ENCODE assay signal across 13 mouse cellular contexts in genomic region chr9:101861596-101862471, GRCm38 (mm10). TPM values are rescaled to one million over a fixed set of nuclear protein-coding genes. Genes with fewer than 3 reads are reported as not detected.
A peak's percentile ranks its signal among the peaks of the same experiment; 100 is the strongest.
DNase-seq lines count a peak whose midpoint lies in the region; ATAC-seq lines count a peak whose summit lies in the region.
"Had no signal": no experiment of that assay in that cellular context is flagged by ENCODE, and none has a peak within 500 bp of the region (broad histone marks: within the 10 kb centered on the region; RNA-seq: fewer than 3 reads in every experiment).

Gene 9630041A04Rik, plus strand, starts transcription at chr9:101861841.

- peaks cover 19% of the 10 kb centered on the region for H3K4me1 ChIP-seq in kidney, embryonic 16.5 days (ENCODE audit: insufficient read depth, low read length)
- peaks cover 26% of the 10 kb centered on the region for H3K4me1 ChIP-seq in hindbrain, embryonic 10.5 days (replicated peaks)
- peaks cover 24% of the 10 kb centered on the region for H3K4me1 ChIP-seq in midbrain, embryonic 15.5 days

- no peaks in the 10 kb centered on the region for H3K27me3 ChIP-seq in kidney, embryonic 16.5 days (ENCODE audit: insufficient read depth, low read length)
- H3K27me3 ChIP-seq in hindbrain, embryonic 10.5 days (ENCODE audit: insufficient read depth, poor library complexity, severe bottlenecking), result no peaks in the 10 kb centered on the region
- H3K27me3 ChIP-seq in midbrain, embryonic 15.5 days (replicated peaks), result no peaks in the 10 kb centered on the region

- peak within 1 kb of the TSS; percentile 42 for H3K4me2 ChIP-seq in kidney, embryonic 16.5 days (replicated peaks; ENCODE audit: low read depth, low read length)
- H3K4me2 ChIP-seq in midbrain, embryonic 15.5 days, result peak within 1 kb of the TSS; percentile 19

- ATAC-seq in kidney, embryonic 16.5 days (ENCODE audit: low FRiP score, low TSS enrichment), result peak; percentile 39; the same call in 1 of the 2 replicates
- peak; percentile 56 for ATAC-seq in midbrain, embryonic 15.5 days (replicated peaks)

- H3K27ac ChIP-seq in kidney, embryonic 16.5 days (ENCODE audit: low read length), result peak within 1 kb of the TSS; percentile 25; the same call in 1 of the 2 replicates
- H3K27ac ChIP-seq in hindbrain, embryonic 10.5 days, result peak within 1 kb of the TSS; percentile 53
- H3K27ac ChIP-seq in midbrain, embryonic 15.5 days, result peak within 1 kb of the TSS; percentile 64

- no peaks in the 10 kb centered on the region; the same call in 1 of the 2 replicates for H3K9me3 ChIP-seq in kidney, embryonic 16.5 days (ENCODE audit: low read length)
- H3K9me3 ChIP-seq in hindbrain, embryonic 10.5 days, result no peaks in the 10 kb centered on the region
- no peaks in the 10 kb centered on the region for H3K9me3 ChIP-seq in midbrain, embryonic 15.5 days

- peak within 1 kb of the TSS; percentile 7; the same call in 1 of the 2 replicates for H3K4me3 ChIP-seq in kidney, embryonic 16.5 days (ENCODE audit: low read length)
- peak within 1 kb of the TSS; percentile 11; the same call in 1 of the 2 replicates for H3K4me3 ChIP-seq in hindbrain, embryonic 10.5 days
- H3K4me3 ChIP-seq in midbrain, embryonic 15.5 days, result no peak within 1 kb of the TSS

- H3K36me3 ChIP-seq in kidney, embryonic 16.5 days (ENCODE audit: insufficient read depth, low read length), result no peaks in the 10 kb centered on the region
- H3K36me3 ChIP-seq in hindbrain, embryonic 10.5 days, result no peaks in the 10 kb centered on the region
- H3K36me3 ChIP-seq in midbrain, embryonic 15.5 days (replicated peaks), result no peaks in the 10 kb centered on the region

- H3K9ac ChIP-seq in kidney, embryonic 16.5 days (replicated peaks; ENCODE audit: low read length), result 0 out of 2 replicates have a peak within 1 kb of the TSS, but pooled peaks have one; percentile 9
- H3K9ac ChIP-seq in midbrain, embryonic 15.5 days, result no peak within 1 kb of the TSS

- peak; percentile 18 for DNase-seq in cerebellum, adult 11-12 months
- DNase-seq in cerebellum, adult 11 months, result no peak
- DNase-seq in kidney, adult 11 months, result no peak
- DNase-seq in hindbrain, embryonic 10.5 days (ENCODE audit: low spot score), result no peak
- DNase-seq in adrenal gland, adult 8-10 months, result no peak
- DNase-seq in embryo, embryonic 9.5 days (ENCODE audit: extremely low spot score), result no peak

- 67% methylated on average over 15 of the region's 15 CpGs for WGBS in kidney, embryonic 16.5 days
- 79% methylated on average over 15 of the region's 15 CpGs for WGBS in hindbrain, embryonic 10.5 days
- 67% methylated on average over 15 of the region's 15 CpGs for WGBS in midbrain, embryonic 15.5 days

RNA-seq across cellular contexts. Expression of gene 9630041A04Rik, which starts in this region (rescaled TPM):
- not detected in 2 replicates for polyA plus RNA-seq in kidney, embryonic 16.5 days (2015; fragmentation: Nextera tagmentation; extraction: Ambion mirVana)
- polyA plus RNA-seq in hindbrain, embryonic 10.5 days (2016; fragmentation: Nextera tagmentation; extraction: Ambion mirVana), result 0.17 and 0.33 TPM in 2 replicates
- 0.66 and 1.4 TPM in 2 replicates for polyA plus RNA-seq in midbrain, embryonic 15.5 days (2015; fragmentation: Nextera tagmentation; extraction: Ambion mirVana)
- total RNA-seq in adrenal gland, adult 8-10 months (2022), result not detected
- total RNA-seq: adrenal gland, postnatal 14 days; megakaryocyte, adult 5-6 weeks; MEL had no signal
- polyA plus RNA-seq: limb, embryonic 11.5 days; stomach, embryonic 14.5 days had no signal

Comparison
In these comparisons a context has a peak if more than half of its experiments do, and no peak if none do; other contexts are left out.
1. Peak in ATAC-seq, H3K4me3 ChIP-seq, H3K27ac ChIP-seq, H3K9ac ChIP-seq and H3K4me2 ChIP-seq in kidney, embryonic 16.5 days; RNA of the gene not detected or under 1 TPM.